Mouse (Mus musculus) thymus, adult 2 months (tissue): ENCODE measurements around the gene Bub1b. TPM values are rescaled to one million over a fixed set of nuclear protein-coding genes. Genes with fewer than 3 reads are reported as not detected.
A peak's percentile ranks its signal among the peaks of the same experiment; 100 is the strongest.

Experiments
- DNase-seq: peaks from one replicate; pipeline ENCODE4 v3.0.0; 2021
- H3K27ac ChIP-seq: fragments of 200-500 bp; 2 replicates; pipeline ENCODE4 v1.5.1; 2012; ENCODE audit warnings: low read length, control low read depth; ENCODE audit not compliant: control insufficient read depth, insufficient read depth
- H3K27me3 ChIP-seq: fragments of 200-500 bp; 2 replicates; pipeline ENCODE4 v1.6.1; 2012; ENCODE audit warnings: mild to moderate bottlenecking, low read length, moderate library complexity, mixed read lengths; ENCODE audit not compliant: control insufficient read depth, insufficient read depth
- H3K36me3 ChIP-seq: fragments of 200-500 bp; 2 replicates; pipeline ENCODE4 v1.6.1; 2012; ENCODE audit warnings: mild to moderate bottlenecking, low read length, moderate library complexity; ENCODE audit not compliant: control insufficient read depth, insufficient read depth
- H3K4me1 ChIP-seq: fragments of 200-500 bp; replicated peaks from 2 replicates; pipeline ENCODE4 v1.6.1; 2012; ENCODE audit warnings: low read length; ENCODE audit not compliant: control insufficient read depth, insufficient read depth
- H3K4me3 ChIP-seq: fragments of 200-500 bp; 2 replicates; pipeline ENCODE4 v1.5.1; 2012; ENCODE audit warnings: mild to moderate bottlenecking, low read length, control low read depth, moderate library complexity; ENCODE audit not compliant: control insufficient read depth, insufficient read depth
- CTCF ChIP-seq: fragments of 200-500 bp; IDR thresholded peaks from 2 replicates; pipeline ENCODE4 v1.5.1; 2012; ENCODE audit warnings: mild to moderate bottlenecking, control low read depth, low read length, moderate library complexity, borderline replicate concordance; ENCODE audit not compliant: control insufficient read depth, poor library complexity, insufficient read depth; ENCODE audit errors: extremely low read depth
- POLR2A ChIP-seq: fragments of 200-500 bp; IDR thresholded peaks from 2 replicates; pipeline ENCODE4 v1.6.1; 2012; ENCODE audit warnings: mild to moderate bottlenecking, low read length, control low read depth, moderate library complexity; ENCODE audit not compliant: control insufficient read depth, poor library complexity, insufficient read depth; ENCODE audit errors: extremely low read depth
- WGBS: fragments of 180-500 bp; shearing (Covaris S2); methylation state at CpG from one replicate; pipeline ENCODE4 v1.1.7; 2018; 5-methylcytosine and 5-hydroxymethylcytosine counted together
- polyA plus RNA-seq: library from polyadenylated mRNA; depleted of rRNA; stranded (reverse); fragments of >200 nt; gene quantifications from 2 replicates; pipeline ENCODE4 v1.2.3, GENCODE M21; 2012

The Bub1b gene
- polyA plus RNA-seq, 1 experiment = 42.0 TPM

DNA sequence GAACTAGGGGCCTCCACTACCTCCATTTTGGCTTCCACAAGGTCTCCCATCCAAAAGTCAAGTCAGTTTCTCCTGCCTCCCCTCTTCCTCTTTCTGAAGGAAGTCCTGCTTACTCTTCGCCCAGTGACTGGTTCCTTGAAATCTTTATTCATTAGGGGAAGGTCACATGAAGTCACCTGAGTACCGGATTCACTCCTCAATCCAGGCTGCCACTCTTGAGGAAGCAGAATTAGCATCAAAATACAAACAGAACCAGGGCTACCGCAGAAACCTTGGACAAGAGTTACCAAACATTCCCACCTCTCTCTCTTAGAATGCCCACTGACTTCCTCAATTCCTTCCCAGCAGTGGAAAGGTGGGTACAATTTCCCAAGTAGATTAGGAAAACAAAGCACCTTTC, 10.3 kb upstream of the Bub1b start:
- Histone ChIP-seq H3K4me1 (no peaks in the 10 kb centered on the region), H3K27ac (no peak overlapping the region), H3K27me3 (no peaks in the 10 kb centered on the region), H3K36me3 (no peaks in the 10 kb centered on the region), H3K4me3 (no peak overlapping the region)
- TF ChIP-seq CTCF (no peak), POLR2A (no peak)
- no peak for DNase-seq
- 83% methylated on average over 3 of the region's 3 CpGs for WGBS

DNA sequence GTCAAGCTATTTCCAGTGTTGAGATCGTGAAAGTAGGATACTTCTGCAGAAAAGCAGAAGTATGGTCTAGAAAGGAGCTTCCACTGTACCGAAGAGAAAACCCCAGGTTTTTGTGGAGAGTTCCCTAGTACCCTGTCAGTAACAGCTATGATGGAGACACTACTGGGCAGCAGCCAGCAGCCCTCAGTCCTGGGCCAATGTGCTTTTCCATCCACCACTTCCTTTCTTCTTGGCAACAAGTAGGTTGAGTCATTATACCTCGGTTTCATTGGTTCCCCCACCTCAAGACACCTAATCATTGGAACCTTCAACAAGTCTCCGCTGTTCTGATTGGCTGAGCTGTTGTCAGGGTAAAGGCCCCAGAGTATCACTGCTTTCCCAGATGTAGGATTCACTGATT, 6.9 kb upstream of the Bub1b start:
- DNase-seq = no peak
- TF ChIP-seq POLR2A (no peak), CTCF (no peak)
- Histone ChIP-seq H3K27me3 (no peaks in the 10 kb centered on the region), H3K36me3 (no peaks in the 10 kb centered on the region), H3K4me1 (no peaks in the 10 kb centered on the region), H3K27ac (no peak overlapping the region), H3K4me3 (no peak overlapping the region)
- 42% methylated on average over 4 of the region's 4 CpGs for WGBS

DNA sequence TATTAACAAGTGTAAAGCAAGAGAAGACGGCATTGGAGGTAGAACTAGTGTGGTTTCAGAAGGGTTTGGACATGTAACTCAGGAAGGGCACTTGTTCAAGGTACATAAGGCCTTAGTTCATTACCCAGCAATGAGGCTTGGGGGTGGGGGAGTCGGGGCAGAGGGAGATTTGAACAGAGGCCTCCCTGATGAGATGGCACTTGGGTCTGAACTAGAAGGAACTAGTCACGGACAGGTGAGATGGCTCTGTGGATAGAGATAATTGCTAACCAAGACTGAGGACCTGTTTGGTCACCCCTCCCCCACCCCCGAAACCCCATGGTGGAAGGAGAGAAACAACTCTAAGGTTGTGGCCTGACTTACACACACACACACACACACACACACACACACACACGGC, 1.1 kb downstream of the Bub1b start:
- H3K27me3 ChIP-seq = no peaks in the 10 kb centered on the region
- H3K4me1 ChIP-seq = peaks cover 14% of the 10 kb centered on the region
- 41% methylated on average over 5 of the region's 5 CpGs for WGBS
- H3K36me3 ChIP-seq = peaks cover 7% of the 10 kb centered on the region; the same call in 1 of the 2 replicates
- DNase-seq = no peak
- H3K4me3 ChIP-seq = peak overlapping the region; percentile 22
- no peak overlapping the region for H3K27ac ChIP-seq
- TF ChIP-seq POLR2A (no peak), CTCF (no peak)

DNA sequence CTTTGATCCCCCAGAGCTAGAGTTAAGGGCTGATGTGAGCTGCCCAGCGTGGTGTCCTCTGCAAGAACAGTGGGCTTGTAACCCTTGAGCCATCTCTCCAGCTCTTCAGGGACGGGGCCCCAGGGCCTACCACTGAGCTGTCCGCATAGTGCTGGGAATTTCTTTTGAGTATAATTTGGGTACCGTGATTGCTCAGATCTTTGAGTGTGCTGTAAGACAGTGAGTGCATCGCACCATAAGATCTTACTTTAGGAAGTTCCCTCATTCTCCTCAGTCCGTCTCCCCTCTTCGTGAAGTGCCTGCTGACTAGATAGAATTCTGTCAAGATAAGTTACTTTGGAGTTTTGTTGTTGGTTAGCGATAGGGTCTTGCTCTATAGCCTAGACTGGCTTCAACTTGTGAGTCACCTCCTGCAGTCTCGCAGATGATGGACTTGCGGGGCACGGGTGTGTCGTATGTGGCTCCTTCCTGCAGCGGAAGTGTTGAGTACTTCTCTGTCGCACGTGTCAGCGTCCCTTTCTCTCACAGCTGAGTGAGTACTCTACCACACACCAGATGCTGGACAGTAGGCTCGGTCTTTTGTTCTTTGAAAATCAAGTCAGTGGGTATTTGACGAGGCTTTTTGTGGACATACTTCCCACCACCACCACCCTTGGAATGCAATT, 3.7 kb downstream of the Bub1b start:
- no peak for DNase-seq
- Histone ChIP-seq H3K27ac (no peak overlapping the region), H3K27me3 (no peaks in the 10 kb centered on the region), H3K4me1 (peaks cover 14% of the 10 kb centered on the region), H3K4me3 (no peak overlapping the region), H3K36me3 (peaks cover 18% of the 10 kb centered on the region; the same call in 1 of the 2 replicates)
- WGBS = 94% methylated on average over 18 of the region's 18 CpGs
- TF ChIP-seq CTCF (no peak), POLR2A (no peak)

DNA sequence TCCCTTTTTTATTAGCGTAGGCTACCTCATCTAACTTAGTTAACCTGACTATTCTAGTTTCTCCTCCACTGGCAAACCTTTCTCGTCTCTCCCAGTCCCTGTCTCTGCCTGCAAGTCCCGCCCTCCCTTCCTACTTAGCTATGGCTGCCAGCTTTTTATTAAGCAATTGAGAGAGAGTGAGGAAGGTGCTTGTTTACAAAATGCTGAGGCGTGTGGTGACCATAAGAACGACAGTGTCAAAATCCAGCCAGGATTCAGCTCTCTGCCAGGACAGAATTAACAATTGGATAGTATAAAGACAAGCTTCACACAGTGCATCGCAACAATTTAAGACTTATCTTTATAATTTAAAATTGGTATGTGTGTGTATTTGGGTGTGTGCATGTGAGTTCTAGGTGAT, 6.1 kb downstream of the Bub1b start:
- Histone ChIP-seq H3K4me3 (no peak overlapping the region), H3K27me3 (no peaks in the 10 kb centered on the region), H3K27ac (no peak overlapping the region), H3K36me3 (peaks cover 23% of the 10 kb centered on the region), H3K4me1 (peaks cover 7% of the 10 kb centered on the region; the same call in 1 of the 2 replicates)
- 95% methylated on average over 6 of the region's 6 CpGs for WGBS
- no peak for DNase-seq
- TF ChIP-seq POLR2A (no peak), CTCF (no peak)

DNA sequence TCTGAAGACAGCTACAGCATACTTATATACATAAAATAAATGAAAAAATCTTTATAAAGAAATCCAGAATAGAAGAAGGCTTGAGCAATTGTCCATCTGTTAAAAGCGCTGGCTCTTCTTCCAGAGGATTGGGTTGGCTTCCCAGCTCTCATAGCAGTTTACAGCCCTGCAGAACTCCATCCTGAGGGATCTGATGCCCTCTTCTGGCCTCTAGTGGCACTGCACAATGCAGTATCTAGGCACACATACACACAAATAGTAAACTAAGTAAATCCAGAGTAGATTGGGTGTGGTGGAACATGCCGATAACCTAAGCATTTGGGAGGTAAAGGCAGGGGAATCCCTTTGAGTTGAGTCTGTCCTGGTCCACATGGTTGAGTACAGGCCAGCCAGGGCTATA, 8.0 kb downstream of the Bub1b start:
- DNase-seq = peak; percentile 71
- peaks cover 29% of the 10 kb centered on the region for H3K36me3 ChIP-seq
- H3K27me3 ChIP-seq = no peaks in the 10 kb centered on the region
- no peak overlapping the region for H3K4me3 ChIP-seq
- H3K27ac ChIP-seq = no peak overlapping the region
- no peak for TF ChIP-seq POLR2A
- no peak for TF ChIP-seq CTCF
- WGBS = 95% methylated on average over 2 of the region's 2 CpGs
- no peaks in the 10 kb centered on the region for H3K4me1 ChIP-seq

DNA sequence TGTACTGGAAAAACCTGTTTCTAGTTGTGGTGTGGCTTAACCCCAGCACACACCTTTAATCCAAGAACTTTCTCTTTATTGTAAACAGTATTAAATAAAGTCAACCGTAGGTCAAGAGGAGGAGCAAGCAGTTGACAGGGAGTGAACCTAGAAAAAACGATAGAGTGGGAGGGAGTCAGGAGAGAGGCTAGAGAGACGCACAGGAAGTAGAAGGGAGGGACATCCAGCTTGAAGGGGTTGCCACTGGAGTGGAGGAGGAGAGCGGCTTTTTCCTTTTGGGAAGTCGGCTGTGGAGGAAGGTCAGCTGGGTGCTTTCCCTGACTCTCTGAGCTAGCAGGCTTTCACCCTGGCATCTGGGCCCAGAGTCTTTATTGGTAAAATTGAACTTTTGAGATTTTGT, 9.0 kb downstream of the Bub1b start:
- peaks cover 39% of the 10 kb centered on the region for H3K36me3 ChIP-seq
- H3K4me1 ChIP-seq = no peaks in the 10 kb centered on the region
- no peak overlapping the region for H3K27ac ChIP-seq
- WGBS = 98% methylated on average over 5 of the region's 5 CpGs
- H3K4me3 ChIP-seq = no peak overlapping the region
- H3K27me3 ChIP-seq = no peaks in the 10 kb centered on the region
- no peak for DNase-seq
- TF ChIP-seq CTCF (no peak), POLR2A (no peak)
